Mouse (Mus musculus) spleen, adult 2 months (tissue): ENCODE data around the gene Rom1.

Experiments
- CTCF ChIP-seq: fragments of 200-500 bp; IDR thresholded peaks from 2 replicates; pipeline ENCODE4 v1.5.1; 2011; ENCODE audit warnings: mild to moderate bottlenecking, inconsistent platforms; ENCODE audit not compliant: insufficient read depth, insufficient read length, insufficient replicate concordance; ENCODE audit errors: extremely low read depth
- POLR2A ChIP-seq: fragments of 200-500 bp; IDR thresholded peaks from 2 replicates; pipeline ENCODE4 v1.6.1; 2011; ENCODE audit warnings: low read depth, low read length, inconsistent platforms

GRCm38 (mm10) chr19:8967893-8968292, 38.7 kb upstream of the Rom1 start:
- TF ChIP-seq POLR2A (no peak), CTCF (no peak)
